Mouse (Mus musculus) erythroblast, embryonic 14.5 days (primary cell): ENCODE results near the gene Map7. TPM values are rescaled to one million over a fixed set of nuclear protein-coding genes. Genes with fewer than 3 reads are reported as not detected.

Experiments
- H3K27me3 ChIP-seq: 2 replicates; pipeline ENCODE4 v1.6.1; 2012; ENCODE audit warnings: inconsistent platforms; ENCODE audit not compliant: control insufficient read depth
- H3K36me3 ChIP-seq: 2 replicates; pipeline ENCODE4 v1.6.1; 2012; ENCODE audit warnings: mild to moderate bottlenecking, inconsistent platforms; ENCODE audit not compliant: control insufficient read depth
- H3K4me1 ChIP-seq: 2 replicates; pipeline ENCODE4 v1.6.1; 2012; ENCODE audit warnings: inconsistent platforms; ENCODE audit not compliant: control insufficient read depth
- H3K4me3 ChIP-seq: replicated peaks from 2 replicates; pipeline ENCODE3; 2012; ENCODE audit warnings: moderate library complexity, mild to moderate bottlenecking, inconsistent platforms
- H3K9me3 ChIP-seq: 2 replicates; pipeline ENCODE4 v1.6.1; 2012; ENCODE audit warnings: low read length, inconsistent platforms, mixed read lengths; ENCODE audit not compliant: control insufficient read depth
- GATA1 ChIP-seq: IDR thresholded peaks from 2 replicates; pipeline ENCODE4 v1.6.1; 2012; ENCODE audit warnings: low read length, inconsistent platforms, mixed read lengths
- TAL1 ChIP-seq: IDR thresholded peaks from 3 replicates; pipeline ENCODE4 v1.6.1; 2012; ENCODE audit warnings: low read length, inconsistent platforms, mixed read lengths
- polyA plus RNA-seq: library from polyadenylated mRNA; stranded (reverse); fragments of >175 nt; gene quantifications from 2 replicates; pipeline ENCODE4 v1.2.3, GENCODE M21; 2012

Map7 gene
- polyA plus RNA-seq, 1 experiment, result 0.11 TPM

DNA sequence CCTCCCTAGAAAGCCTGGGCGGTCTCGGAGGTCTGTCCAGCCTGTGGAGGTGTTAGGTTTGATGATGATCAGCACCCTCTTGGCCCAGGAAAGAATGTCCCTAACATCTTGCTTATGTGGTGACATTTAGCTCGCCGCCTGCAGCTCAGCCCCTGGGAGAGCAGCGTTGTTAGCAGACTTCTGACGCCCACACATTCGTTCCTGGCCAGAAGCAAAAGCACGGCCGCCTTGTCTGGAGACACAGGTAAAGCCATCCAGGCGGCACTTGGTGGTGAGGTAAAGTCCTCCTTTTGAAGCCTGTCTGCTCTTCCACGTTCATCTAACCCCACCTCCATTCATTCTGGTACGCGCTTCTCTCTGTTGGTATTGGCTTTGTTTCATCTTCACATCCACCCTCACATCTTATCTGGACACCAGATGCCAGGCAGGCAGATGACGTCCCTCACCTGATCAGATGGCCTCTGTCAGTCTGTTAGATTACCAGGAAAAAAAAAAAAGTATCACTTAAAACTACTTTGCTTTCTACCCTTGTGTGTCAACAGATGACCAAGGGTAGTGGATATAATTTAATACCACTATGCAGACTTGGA lies 108.9 kb downstream of the Map7 start:
- no peaks in the 10 kb centered on the region for H3K27me3 ChIP-seq
- peaks cover 3% of the 10 kb centered on the region; the same call in 1 of the 2 replicates for H3K36me3 ChIP-seq
- H3K9me3 ChIP-seq, result no peaks in the 10 kb centered on the region
- no peak overlapping the region for H3K4me3 ChIP-seq
- TF ChIP-seq GATA1 (no peak), TAL1 (no peak)
- peaks cover 5% of the 10 kb centered on the region; the same call in 1 of the 2 replicates for H3K4me1 ChIP-seq

DNA sequence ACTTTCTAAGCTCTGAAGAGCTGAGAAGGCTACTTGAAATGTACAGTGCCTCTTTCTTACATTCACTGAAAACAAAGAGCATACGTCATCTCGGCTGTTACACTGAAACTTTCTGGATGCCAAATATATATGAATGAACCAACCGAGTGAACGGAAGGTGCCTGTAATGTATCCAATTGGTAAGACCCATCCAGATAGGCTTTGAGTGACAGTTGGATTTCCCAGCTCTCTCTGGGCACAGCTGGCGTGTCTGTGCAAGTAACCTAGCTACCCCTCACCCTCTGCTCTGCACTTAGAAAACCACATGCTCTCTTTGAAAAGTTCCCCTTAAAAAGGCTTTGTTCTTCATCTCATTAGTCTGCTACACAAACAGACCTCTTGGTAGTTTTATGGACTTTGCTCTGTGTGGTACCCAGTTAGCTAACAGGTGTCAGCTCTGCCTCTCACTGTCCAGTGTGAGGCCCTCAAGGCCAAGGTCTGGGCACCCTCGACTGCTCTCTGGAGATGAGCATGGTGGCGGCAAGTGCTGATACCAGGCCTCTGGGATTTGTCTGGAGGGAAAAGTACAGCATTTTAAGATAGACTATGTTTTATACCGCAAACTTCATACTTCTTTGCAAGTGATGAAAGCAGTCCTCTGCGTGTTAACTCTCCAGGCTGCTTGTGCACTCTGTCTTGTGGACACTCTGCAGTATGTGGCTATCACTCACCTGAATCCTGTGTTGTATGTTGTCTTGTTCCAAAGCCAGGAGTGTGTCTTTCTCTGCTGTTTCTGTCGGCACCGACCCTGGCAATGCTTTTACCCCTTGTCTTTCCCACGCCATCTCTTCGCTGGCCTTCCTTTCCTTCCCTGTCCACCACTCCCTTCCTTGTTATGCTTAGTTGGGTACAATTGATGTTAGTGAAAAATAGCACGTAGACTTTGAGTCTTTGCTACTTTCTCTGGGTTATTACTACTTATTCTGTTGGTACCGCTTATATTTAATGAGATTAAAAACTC lies 109.8 kb downstream of the Map7 start:
- Histone ChIP-seq H3K27me3 (no peaks in the 10 kb centered on the region), H3K36me3 (peaks cover 3% of the 10 kb centered on the region; the same call in 1 of the 2 replicates), H3K4me1 (peaks cover 5% of the 10 kb centered on the region; the same call in 1 of the 2 replicates), H3K4me3 (no peak overlapping the region), H3K9me3 (no peaks in the 10 kb centered on the region)
- TF ChIP-seq GATA1 (no peak), TAL1 (no peak)

DNA sequence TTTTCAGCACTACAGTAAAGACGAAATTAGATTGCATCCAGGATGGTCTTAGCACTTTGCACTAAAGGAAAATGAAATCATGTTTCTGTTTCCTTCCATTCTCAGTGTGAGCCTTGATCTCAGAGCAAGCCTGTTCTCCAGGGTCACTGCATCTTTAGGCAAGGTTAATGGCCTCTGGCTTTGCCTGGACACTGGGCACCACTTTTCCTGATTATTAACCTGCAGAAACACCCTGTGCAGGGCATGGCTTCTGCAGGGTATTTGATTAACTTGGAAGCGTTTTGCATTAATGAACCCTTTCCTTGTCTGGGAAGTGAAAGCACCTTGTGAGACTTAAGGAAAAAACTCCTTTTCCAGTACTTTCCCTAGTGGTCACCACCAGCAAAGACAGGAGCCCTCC lies 111.2 kb downstream of the Map7 start:
- no peaks in the 10 kb centered on the region for H3K9me3 ChIP-seq
- H3K36me3 ChIP-seq, result peaks cover 3% of the 10 kb centered on the region; the same call in 1 of the 2 replicates
- no peaks in the 10 kb centered on the region for H3K27me3 ChIP-seq
- H3K4me1 ChIP-seq, result peaks cover 5% of the 10 kb centered on the region; the same call in 1 of the 2 replicates
- H3K4me3 ChIP-seq, result no peak overlapping the region
- TF ChIP-seq GATA1, result no peak
- TF ChIP-seq TAL1, result no peak

DNA sequence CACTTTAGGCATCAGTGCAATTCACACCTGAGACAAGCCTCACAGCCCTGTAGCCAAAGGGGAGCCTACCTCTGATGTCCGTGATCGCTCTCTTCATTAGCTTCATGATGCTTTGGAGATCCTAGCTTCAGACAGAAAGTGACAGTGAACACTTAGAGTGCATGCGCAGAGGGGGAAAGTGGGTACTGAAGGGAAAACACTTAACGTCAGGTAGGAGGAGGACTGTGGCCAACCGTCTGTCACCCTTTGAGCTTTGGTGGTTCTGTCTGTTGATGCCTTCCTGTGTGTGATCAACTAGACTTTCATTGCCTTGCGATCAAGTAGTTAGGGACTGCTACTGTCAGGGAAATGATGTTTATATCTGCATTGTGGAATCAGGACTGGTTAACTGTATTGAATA lies 114.6 kb downstream of the Map7 start:
- no peak for TF ChIP-seq GATA1
- no peak for TF ChIP-seq TAL1
- Histone ChIP-seq H3K4me3 (no peak overlapping the region), H3K4me1 (no peaks in the 10 kb centered on the region), H3K27me3 (no peaks in the 10 kb centered on the region), H3K9me3 (no peaks in the 10 kb centered on the region), H3K36me3 (peaks cover 3% of the 10 kb centered on the region; the same call in 1 of the 2 replicates)

DNA sequence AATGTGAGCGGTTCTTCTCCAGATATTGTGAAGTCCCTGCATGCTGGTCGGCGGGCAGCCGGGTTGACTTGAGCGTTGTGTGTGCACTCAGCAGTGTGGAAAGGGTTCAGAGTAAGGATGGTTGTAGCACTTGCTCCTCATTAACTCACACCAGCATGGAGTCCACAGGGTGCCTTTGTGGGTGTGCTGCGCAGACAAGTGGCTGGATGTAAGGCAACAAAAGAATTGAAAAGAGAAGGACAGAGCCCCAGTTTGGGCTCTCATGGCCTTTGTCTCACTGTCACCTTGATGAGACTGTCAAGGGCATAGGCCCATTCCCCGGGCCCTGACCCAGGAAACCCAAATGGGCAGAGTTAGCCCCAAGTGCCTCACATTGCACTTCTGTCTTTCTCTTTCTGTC lies 116.2 kb downstream of the Map7 start:
- peaks cover 3% of the 10 kb centered on the region; the same call in 1 of the 2 replicates for H3K36me3 ChIP-seq
- no peak for TF ChIP-seq GATA1
- no peak for TF ChIP-seq TAL1
- no peaks in the 10 kb centered on the region for H3K9me3 ChIP-seq
- H3K27me3 ChIP-seq, result no peaks in the 10 kb centered on the region
- no peaks in the 10 kb centered on the region for H3K4me1 ChIP-seq
- no peak overlapping the region for H3K4me3 ChIP-seq

DNA sequence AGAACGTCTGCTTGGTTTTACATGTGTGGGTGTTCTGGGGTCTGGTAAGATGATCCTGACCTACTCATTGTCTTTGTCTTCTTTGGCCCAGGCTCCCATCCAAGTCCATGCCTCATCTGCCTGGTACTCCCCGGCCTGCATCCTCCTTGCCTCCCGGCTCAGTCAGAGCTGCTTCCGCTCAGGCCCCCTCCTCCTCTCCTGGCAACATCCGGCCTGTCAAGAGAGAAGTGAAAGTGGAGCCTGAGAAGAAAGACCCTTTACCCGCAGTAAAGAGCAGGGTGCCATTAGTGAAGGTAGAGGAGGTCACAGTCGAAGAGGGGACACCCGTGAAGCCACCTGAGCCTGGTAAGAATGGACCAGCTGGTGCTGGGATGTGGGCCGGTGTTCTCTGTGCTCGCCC lies 118.8 kb downstream of the Map7 start:
- Histone ChIP-seq H3K4me3 (no peak overlapping the region), H3K9me3 (peaks cover 2% of the 10 kb centered on the region; the same call in 1 of the 2 replicates), H3K27me3 (no peaks in the 10 kb centered on the region), H3K36me3 (peaks cover 8% of the 10 kb centered on the region), H3K4me1 (peaks cover 2% of the 10 kb centered on the region)
- TF ChIP-seq TAL1 (no peak), GATA1 (no peak)

DNA sequence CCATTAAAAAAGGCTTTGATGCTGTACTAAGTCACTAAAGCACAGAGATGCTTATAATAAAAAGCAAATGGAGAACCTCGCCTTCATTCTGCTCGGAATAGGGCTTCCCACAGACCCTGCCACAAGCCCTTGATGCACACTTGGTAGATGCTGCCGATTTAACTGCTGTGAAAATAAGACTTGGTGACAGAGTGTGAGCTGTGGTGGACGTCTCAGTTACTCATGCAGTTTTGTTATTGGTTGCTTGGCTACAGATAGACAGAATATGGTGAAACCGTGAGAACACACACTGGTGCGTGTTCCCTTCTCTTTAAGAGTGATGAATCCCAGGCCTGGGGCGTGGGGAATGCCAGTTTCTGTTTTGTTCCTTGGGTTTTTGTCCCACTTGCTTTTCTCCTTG lies 120.7 kb downstream of the Map7 start:
- H3K4me1 ChIP-seq, result peaks cover 18% of the 10 kb centered on the region
- no peaks in the 10 kb centered on the region for H3K27me3 ChIP-seq
- TF ChIP-seq TAL1 (no peak), GATA1 (no peak)
- no peak overlapping the region for H3K4me3 ChIP-seq
- peaks cover 11% of the 10 kb centered on the region for H3K36me3 ChIP-seq
- H3K9me3 ChIP-seq, result peaks cover 4% of the 10 kb centered on the region; the same call in 1 of the 2 replicates

DNA sequence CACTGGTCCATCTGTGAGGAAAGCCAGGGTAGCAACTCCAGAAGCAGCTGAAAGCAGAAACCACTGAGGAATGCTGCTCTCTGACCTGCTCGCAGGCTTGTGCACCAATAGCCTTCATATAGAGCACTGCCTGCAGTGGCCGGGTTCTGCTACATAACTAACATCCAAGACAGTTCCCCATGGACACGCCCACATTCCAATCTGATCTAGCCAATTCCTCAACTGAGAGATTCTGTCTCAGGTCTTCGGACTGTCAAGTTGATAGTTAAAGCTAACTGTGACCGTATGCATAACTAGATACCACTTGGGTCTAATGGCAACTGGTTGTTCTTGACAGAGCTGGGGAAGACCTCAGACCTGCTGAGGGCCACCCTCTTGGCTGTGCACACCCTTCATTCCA lies 124.1 kb downstream of the Map7 start:
- no peak overlapping the region for H3K4me3 ChIP-seq
- H3K36me3 ChIP-seq, result peaks cover 11% of the 10 kb centered on the region
- H3K27me3 ChIP-seq, result no peaks in the 10 kb centered on the region
- TF ChIP-seq TAL1, result no peak
- TF ChIP-seq GATA1, result no peak
- peaks cover 29% of the 10 kb centered on the region for H3K4me1 ChIP-seq
- H3K9me3 ChIP-seq, result peaks cover 4% of the 10 kb centered on the region; the same call in 1 of the 2 replicates

DNA sequence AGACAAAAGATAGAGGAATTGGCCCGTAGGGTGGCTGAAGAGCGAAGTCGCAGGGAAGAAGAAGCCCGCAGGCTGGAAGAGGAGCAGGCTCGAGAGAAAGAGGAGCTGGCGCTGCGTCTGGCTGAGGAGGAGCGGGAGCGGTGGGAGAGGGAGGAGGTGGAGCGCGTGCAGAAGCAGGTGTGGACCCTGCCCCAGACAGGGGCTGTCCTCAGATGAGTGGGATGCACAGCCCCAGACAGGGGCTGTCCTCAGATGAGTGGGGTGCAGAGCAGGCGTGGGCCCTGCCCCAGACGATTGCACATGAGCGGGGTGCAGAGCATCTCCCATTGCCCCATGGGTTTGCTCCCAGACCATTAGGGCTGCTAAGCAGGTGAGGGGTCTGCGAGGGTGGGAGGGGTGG lies 125.0 kb downstream of the Map7 start:
- H3K9me3 ChIP-seq, result peaks cover 4% of the 10 kb centered on the region; the same call in 1 of the 2 replicates
- H3K4me1 ChIP-seq, result peaks cover 29% of the 10 kb centered on the region
- TF ChIP-seq TAL1 (no peak), GATA1 (no peak)
- no peak overlapping the region for H3K4me3 ChIP-seq
- peaks cover 11% of the 10 kb centered on the region for H3K36me3 ChIP-seq
- H3K27me3 ChIP-seq, result no peaks in the 10 kb centered on the region
